Mouse (Mus musculus): ENCODE results near the gene Cep95. TPM values are rescaled to one million over a fixed set of nuclear protein-coding genes. Genes with fewer than 3 reads are reported as not detected.

Gene Cep95
- polyA plus RNA-seq, 1 experiment from 2014 or later: 14.6 TPM

Other genes starting within 250 kb of the Cep95 start
- gene Tex2, start 175.8 kb upstream of the Cep95 start, polyA plus RNA-seq (2015; fragmentation: Nextera tagmentation; extraction: Ambion mirVana): 10.4 and 11.1 TPM in 2 replicates
- gene Pecam1, start 38.6 kb upstream of the Cep95 start, polyA plus RNA-seq (2015; fragmentation: Nextera tagmentation; extraction: Ambion mirVana): 46.5 and 49.3 TPM in 2 replicates
- gene Milr1, start 38.0 kb upstream of the Cep95 start, polyA plus RNA-seq (2015; fragmentation: Nextera tagmentation; extraction: Ambion mirVana): 2.0 TPM in 2 replicates
- gene Polg2, start 9.7 kb upstream of the Cep95 start, polyA plus RNA-seq (2015; fragmentation: Nextera tagmentation; extraction: Ambion mirVana): 11.7 and 11.9 TPM in 2 replicates
- gene Ddx5, start 67 bp upstream of the Cep95 start, polyA plus RNA-seq (2015; fragmentation: Nextera tagmentation; extraction: Ambion mirVana): 257 and 283 TPM in 2 replicates
- 11.3 and 12.0 TPM in 2 replicates for gene Smurf2, start 131.5 kb downstream of the Cep95 start, polyA plus RNA-seq (2015; fragmentation: Nextera tagmentation; extraction: Ambion mirVana)
- 357 and 384 TPM in 2 replicates for gene Kpna2, start 210.3 kb downstream of the Cep95 start, polyA plus RNA-seq (2015; fragmentation: Nextera tagmentation; extraction: Ambion mirVana)
- 2.6 and 3.0 TPM in 2 replicates for gene 1810010H24Rik, start 236.4 kb downstream of the Cep95 start, polyA plus RNA-seq (2015; fragmentation: Nextera tagmentation; extraction: Ambion mirVana)